Mouse (Mus musculus): ENCODE measurements at regions not wholly inside any gene's neighbourhood (a gene's known extent, or its start where the extent isn't known, plus 50 kb on each side); places are given as distances from the start of the nearest gene placed in this dataset.

- TF ChIP-seq NANOG (IDR thresholded peaks at IDR 0.05; ENCODE audit: borderline replicate concordance, low read length), result no peak
- TF ChIP-seq CTCF (conservative IDR thresholded peaks at IDR 0.05; ENCODE audit: low read length), result no peak
These were observed 245.9 kb upstream of the Lcorl start for GRCm38 (mm10) chr5:46103350-46103749.
